Mouse (Mus musculus) spleen, adult 2 months (tissue): ENCODE data around the gene Ndufs2. TPM values are rescaled to one million over a fixed set of nuclear protein-coding genes. Genes with fewer than 3 reads are reported as not detected.

Experiments
- DNase-seq, 2 experiments: peaks; one replicate each; pipeline versions ENCODE4 v3.0.0 to v3.0.0-alpha.2; 2012 to 2021; ENCODE audit warnings: low spot score in 2 of 2, low read depth in 1 of 2
- H3K27ac ChIP-seq: fragments of 200-500 bp; 2 replicates; pipeline ENCODE4 v1.5.1; 2012; ENCODE audit warnings: low read length, inconsistent platforms; ENCODE audit not compliant: insufficient read depth
- H3K27me3 ChIP-seq: fragments of 200-500 bp; 2 replicates; pipeline ENCODE4 v1.6.1; 2012; ENCODE audit warnings: mild to moderate bottlenecking, moderate library complexity, low read length, inconsistent platforms; ENCODE audit not compliant: control insufficient read depth, insufficient read depth
- H3K36me3 ChIP-seq: fragments of 200-500 bp; 2 replicates; pipeline ENCODE4 v1.6.1; 2012; ENCODE audit warnings: mild to moderate bottlenecking, low read length, inconsistent platforms; ENCODE audit not compliant: control insufficient read depth, insufficient read depth
- H3K4me1 ChIP-seq: fragments of 200-500 bp; 2 replicates; pipeline ENCODE4 v1.6.1; 2011; ENCODE audit warnings: inconsistent platforms; ENCODE audit not compliant: control insufficient read depth, insufficient read depth, insufficient read length
- H3K4me3 ChIP-seq: fragments of 200-500 bp; 2 replicates; pipeline ENCODE4 v1.5.1; 2011; ENCODE audit warnings: mild to moderate bottlenecking, inconsistent platforms; ENCODE audit not compliant: insufficient read depth, insufficient read length; ENCODE audit errors: extremely low read depth
- CTCF ChIP-seq: fragments of 200-500 bp; IDR thresholded peaks from 2 replicates; pipeline ENCODE4 v1.5.1; 2011; ENCODE audit warnings: mild to moderate bottlenecking, inconsistent platforms; ENCODE audit not compliant: insufficient read depth, insufficient read length, insufficient replicate concordance; ENCODE audit errors: extremely low read depth
- POLR2A ChIP-seq: fragments of 200-500 bp; IDR thresholded peaks from 2 replicates; pipeline ENCODE4 v1.6.1; 2011; ENCODE audit warnings: low read depth, low read length, inconsistent platforms
- WGBS: fragments of 180-500 bp; shearing (Covaris S2); methylation state at CpG from one replicate; pipeline ENCODE4 v1.1.7; 2018; 5-methylcytosine and 5-hydroxymethylcytosine counted together
- polyA plus RNA-seq: library from polyadenylated mRNA; depleted of rRNA; stranded (reverse); fragments of >200 nt; gene quantifications from 2 replicates; pipeline ENCODE4 v1.2.3, GENCODE M21; 2012

The Ndufs2 gene
- polyA plus RNA-seq, 1 experiment, result 59.6 TPM

DNA sequence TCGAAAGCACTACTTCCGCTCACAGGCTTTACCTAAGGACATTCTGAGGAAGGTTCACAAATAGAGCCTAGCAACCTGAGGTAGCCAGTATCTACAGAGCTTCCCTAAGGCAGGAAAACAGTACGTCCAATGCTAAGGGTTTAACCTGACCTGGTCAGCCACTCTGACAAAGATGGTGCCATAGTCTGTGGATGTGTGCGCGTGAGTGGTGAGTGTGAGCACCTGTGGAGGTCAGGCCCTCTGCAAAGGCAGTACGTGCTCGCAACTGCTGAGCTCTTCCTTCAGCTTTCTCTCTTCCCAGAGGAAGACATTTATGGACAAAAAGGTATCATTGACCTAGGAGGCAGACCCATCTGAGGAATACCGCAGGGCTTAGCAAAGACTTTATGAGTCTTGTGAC, 27.2 kb upstream of the Ndufs2 start:
- Histone ChIP-seq H3K4me3 (no peak overlapping the region), H3K4me1 (peaks cover 5% of the 10 kb centered on the region; the same call in 1 of the 2 replicates), H3K36me3 (peaks cover 32% of the 10 kb centered on the region), H3K27me3 (no peaks in the 10 kb centered on the region), H3K27ac (no peak overlapping the region)
- 98% methylated on average over 8 of the region's 8 CpGs for WGBS
- no peak for DNase-seq
- TF ChIP-seq POLR2A (no peak), CTCF (no peak)

DNA sequence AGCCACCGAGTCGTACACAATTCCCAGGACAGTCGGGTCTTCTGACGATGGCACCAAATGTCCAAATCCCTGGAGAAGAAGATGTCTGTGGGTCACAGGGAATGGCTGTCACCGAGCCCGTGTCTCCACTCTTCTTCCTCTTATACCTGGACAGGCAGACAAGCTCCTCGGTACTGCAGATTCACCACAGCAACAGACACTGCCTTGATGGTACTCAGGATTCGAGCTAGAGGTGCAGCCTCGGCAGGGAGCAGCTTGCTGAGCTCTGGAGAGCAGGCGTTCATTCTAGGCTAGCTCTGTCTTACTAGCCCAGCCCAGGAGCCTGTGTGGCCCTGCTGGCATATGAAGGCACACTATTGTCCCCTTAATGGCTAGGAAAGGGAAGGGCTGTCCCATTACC, 26.5 kb upstream of the Ndufs2 start:
- no peak for DNase-seq
- TF ChIP-seq CTCF, result no peak
- TF ChIP-seq POLR2A, result no peak
- H3K27me3 ChIP-seq, result no peaks in the 10 kb centered on the region
- no peak overlapping the region for H3K4me3 ChIP-seq
- H3K27ac ChIP-seq, result no peak overlapping the region
- WGBS, result 95% methylated on average over 10 of the region's 10 CpGs
- H3K4me1 ChIP-seq, result peaks cover 5% of the 10 kb centered on the region; the same call in 1 of the 2 replicates
- H3K36me3 ChIP-seq, result peaks cover 32% of the 10 kb centered on the region

DNA sequence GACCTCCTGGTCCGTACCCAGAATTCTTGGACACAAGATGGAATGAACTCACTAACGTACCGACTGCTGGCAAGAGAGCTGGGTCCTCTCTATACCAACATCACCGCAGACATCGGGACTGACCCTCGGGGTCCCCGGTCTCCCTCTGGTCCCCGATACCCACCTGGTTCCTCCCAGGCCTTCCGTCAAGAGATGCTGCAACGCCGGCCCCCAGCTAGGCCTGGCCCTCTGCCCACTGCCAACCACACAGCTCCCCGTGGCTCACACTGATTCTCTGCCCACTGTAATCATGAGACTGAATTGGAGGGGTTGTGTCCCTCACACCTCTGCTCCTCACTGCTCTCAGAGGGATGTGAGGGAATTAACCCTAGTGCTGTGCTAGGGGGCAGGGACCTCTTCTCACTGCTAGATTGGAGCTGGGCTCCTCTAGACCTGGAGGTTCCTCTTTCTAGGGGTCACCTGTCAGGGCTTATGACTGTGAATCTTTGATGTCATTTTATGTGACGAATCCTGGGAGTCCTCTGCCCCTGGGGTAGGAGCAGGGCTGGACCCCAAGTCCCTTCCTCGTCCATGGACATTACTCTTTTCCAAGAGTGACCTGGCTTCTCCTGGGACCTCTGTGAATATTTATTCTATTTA, 25.0 kb upstream of the Ndufs2 start:
- 93% methylated on average over 14 of the region's 14 CpGs for WGBS
- no peak overlapping the region for H3K27ac ChIP-seq
- peaks cover 14% of the 10 kb centered on the region; the same call in 1 of the 2 replicates for H3K4me1 ChIP-seq
- no peak for TF ChIP-seq POLR2A
- TF ChIP-seq CTCF, result no peak
- no peaks in the 10 kb centered on the region for H3K27me3 ChIP-seq
- no peak for DNase-seq
- H3K36me3 ChIP-seq, result peaks cover 32% of the 10 kb centered on the region
- H3K4me3 ChIP-seq, result no peak overlapping the region

DNA sequence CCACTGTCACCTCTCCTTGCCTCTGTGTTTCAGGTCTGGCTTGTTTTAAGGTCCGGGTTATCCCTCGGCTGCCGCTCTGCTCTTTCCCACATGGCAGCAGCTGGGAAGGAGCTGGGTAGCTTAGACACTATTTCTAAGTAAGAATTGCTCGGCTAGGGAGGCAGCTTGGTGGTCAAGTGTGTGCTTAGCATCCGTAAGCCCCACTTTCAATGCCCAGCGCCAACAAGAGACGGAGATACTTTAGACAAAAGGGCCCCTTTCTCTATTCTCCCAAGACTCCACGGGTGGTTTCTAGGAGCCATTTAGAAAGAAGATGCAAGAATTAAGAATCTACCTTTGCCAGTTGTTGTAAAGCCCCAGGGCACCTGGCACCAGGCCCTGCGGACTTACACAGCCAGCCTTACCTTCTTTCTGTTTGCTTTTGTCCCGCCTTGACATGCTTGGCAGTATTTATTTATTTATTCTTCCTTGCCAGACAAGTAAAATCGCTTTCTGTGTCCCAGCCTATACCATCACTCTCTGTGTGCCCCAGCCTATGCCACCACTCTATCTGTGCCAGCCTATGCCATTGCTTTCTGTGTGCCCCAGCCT, 24.1 kb upstream of the Ndufs2 start:
- Histone ChIP-seq H3K36me3 (peaks cover 32% of the 10 kb centered on the region), H3K27ac (no peak overlapping the region)

DNA sequence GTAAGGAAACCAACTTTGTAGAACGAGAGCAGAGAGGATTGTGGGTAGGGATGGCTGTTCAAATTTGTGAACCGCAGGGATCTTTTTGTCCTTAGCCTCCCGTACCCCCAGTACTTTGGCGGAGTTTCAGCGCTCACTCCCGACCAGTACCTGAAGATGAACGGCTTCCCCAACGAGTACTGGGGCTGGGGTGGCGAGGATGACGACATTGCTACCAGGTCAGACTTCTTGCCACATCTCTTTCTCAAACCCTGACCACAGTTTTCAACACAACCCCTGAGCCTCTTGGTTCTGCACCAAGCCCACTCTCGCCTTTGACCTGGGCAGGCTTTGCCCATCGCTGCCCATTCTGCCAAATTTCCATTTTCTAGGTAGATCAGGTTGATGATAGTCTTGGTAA, 23.0 kb upstream of the Ndufs2 start:
- TF ChIP-seq CTCF (no peak), POLR2A (no peak)
- WGBS, result 93% methylated on average over 12 of the region's 12 CpGs
- Histone ChIP-seq H3K27me3 (no peaks in the 10 kb centered on the region), H3K4me1 (peaks cover 13% of the 10 kb centered on the region; the same call in 1 of the 2 replicates), H3K36me3 (peaks cover 32% of the 10 kb centered on the region), H3K4me3 (no peak overlapping the region), H3K27ac (no peak overlapping the region)
- no peak for DNase-seq

More for the DNA sequence above, 24.1 kb upstream of the Ndufs2 start:
- WGBS, result 95% methylated on average over 11 of the region's 11 CpGs
- H3K27me3 ChIP-seq, result no peaks in the 10 kb centered on the region
- DNase-seq, result no peak
- H3K4me1 ChIP-seq, result peaks cover 14% of the 10 kb centered on the region; the same call in 1 of the 2 replicates
- no peak overlapping the region for H3K4me3 ChIP-seq
- TF ChIP-seq CTCF (no peak), POLR2A (no peak)

DNA sequence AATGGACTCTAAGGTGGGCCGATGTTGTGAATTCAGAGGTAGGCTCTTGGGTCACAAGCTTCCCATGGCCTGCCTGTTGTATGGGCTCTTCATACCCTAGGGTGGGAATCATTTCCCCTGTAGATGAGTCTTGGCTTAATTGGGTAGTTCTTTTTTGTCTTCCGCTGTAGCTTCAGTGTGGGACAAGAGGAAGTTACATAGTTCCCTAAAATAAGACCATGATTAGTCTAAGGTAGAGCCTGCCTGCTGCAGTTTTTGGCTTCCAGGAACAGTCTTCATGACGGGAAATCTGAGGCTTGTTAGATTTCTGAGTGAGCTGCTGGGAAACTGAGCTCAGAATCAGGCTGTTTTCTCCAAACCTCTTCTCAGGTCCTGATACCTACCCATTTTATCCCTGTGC, 20.9 kb upstream of the Ndufs2 start:
- 42% methylated on average over 3 of the region's 3 CpGs for WGBS
- peak overlapping the region; percentile 45 for H3K27ac ChIP-seq

DNA sequence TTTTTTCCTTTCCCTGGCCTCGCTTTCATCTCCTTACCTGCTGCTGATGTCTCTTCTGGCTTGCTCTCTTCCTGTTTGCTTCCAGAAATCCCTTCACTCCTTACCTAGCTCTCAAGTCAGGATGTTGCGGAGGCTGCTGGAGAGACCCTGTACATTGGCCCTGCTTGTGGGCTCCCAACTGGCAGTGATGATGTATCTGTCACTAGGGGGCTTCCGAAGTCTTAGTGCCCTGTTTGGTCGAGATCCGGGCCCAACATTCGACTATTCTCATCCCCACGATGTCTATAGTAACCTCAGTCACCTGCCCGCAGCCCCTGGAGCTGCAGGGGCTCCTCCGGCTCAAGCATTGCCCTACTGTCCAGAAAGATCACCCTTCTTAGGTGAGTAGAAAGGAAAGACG, 20.4 kb upstream of the Ndufs2 start:
- no peak for TF ChIP-seq POLR2A
- no peak for TF ChIP-seq CTCF
- H3K27me3 ChIP-seq, result no peaks in the 10 kb centered on the region
- peaks cover 13% of the 10 kb centered on the region; the same call in 1 of the 2 replicates for H3K4me1 ChIP-seq
- H3K27ac ChIP-seq, result peak overlapping the region; percentile 45
- no peak for DNase-seq
- H3K36me3 ChIP-seq, result peaks cover 21% of the 10 kb centered on the region
- WGBS, result 43% methylated on average over 10 of the region's 10 CpGs
- H3K4me3 ChIP-seq, result peak overlapping the region; percentile 16; the same call in 1 of the 2 replicates

More for the DNA sequence above, 20.9 kb upstream of the Ndufs2 start:
- Histone ChIP-seq H3K36me3 (peaks cover 26% of the 10 kb centered on the region), H3K4me3 (peak overlapping the region; percentile 16; the same call in 1 of the 2 replicates), H3K4me1 (peaks cover 13% of the 10 kb centered on the region; the same call in 1 of the 2 replicates), H3K27me3 (no peaks in the 10 kb centered on the region)
- TF ChIP-seq CTCF (no peak), POLR2A (no peak)
- no peak for DNase-seq
